Mouse (Mus musculus) stomach, embryonic 14.5 days (tissue): ENCODE measurements around the gene Prrc2b. TPM values are rescaled to one million over a fixed set of nuclear protein-coding genes. Genes with fewer than 3 reads are reported as not detected.

Experiments
- ATAC-seq: fragments of 200-750 bp; cut with Nextera tagmentation; 2 replicates; pipeline ENCODE4 v1.8.0; 2017; ENCODE audit warnings: low read depth, moderate TSS enrichment; ENCODE audit not compliant: insufficient number of reproducible peaks, insufficient read depth, low FRiP score
- H3K27ac ChIP-seq: fragments of 300-500 bp; sonication (generic); 2 replicates; pipeline ENCODE4 v1.5.1; 2014; ENCODE audit warnings: mild to moderate bottlenecking, low read length, moderate library complexity, mixed read lengths
- H3K27me3 ChIP-seq: fragments of 300-500 bp; sonication (generic); 2 replicates; pipeline ENCODE4 v1.6.1; 2014; ENCODE audit warnings: low read length, control low read depth, mixed read lengths; ENCODE audit not compliant: control insufficient read depth, insufficient read depth
- H3K36me3 ChIP-seq: fragments of 300-500 bp; sonication (generic); 2 replicates; pipeline ENCODE4 v1.6.1; 2014; ENCODE audit warnings: mild to moderate bottlenecking, control low read depth, low read length, moderate library complexity, mixed read lengths; ENCODE audit not compliant: control insufficient read depth, insufficient read depth
- H3K4me1 ChIP-seq: fragments of 300-500 bp; sonication (generic); 2 replicates; pipeline ENCODE4 v1.6.1; 2014; ENCODE audit warnings: low read length, control low read depth, mixed read lengths; ENCODE audit not compliant: control insufficient read depth, insufficient read depth
- H3K4me2 ChIP-seq: fragments of 300-500 bp; sonication (generic); replicated peaks from 2 replicates; pipeline ENCODE4 v1.6.1; 2014; ENCODE audit warnings: low read depth, low read length, control low read depth
- H3K4me3 ChIP-seq: fragments of 300-500 bp; sonication (generic); 2 replicates; pipeline ENCODE4 v1.5.1; 2014; ENCODE audit warnings: low read depth, low read length, control low read depth
- H3K9ac ChIP-seq: fragments of 300-500 bp; sonication (generic); replicated peaks from 2 replicates; pipeline ENCODE4 v1.6.1; 2014; ENCODE audit warnings: low read depth, mild to moderate bottlenecking, control low read depth, low read length, moderate library complexity, mixed read lengths
- H3K9me3 ChIP-seq: fragments of 300-500 bp; sonication (generic); 2 replicates; pipeline ENCODE4 v1.6.1; 2016; ENCODE audit warnings: low read depth, low read length, control low read depth; ENCODE audit not compliant: control insufficient read depth
- WGBS: fragments of 180-500 bp; shearing (Covaris S2); extraction: QIAGEN DNeasy Blood & Tissue Kit; methylation state at CpG from one replicate; pipeline ENCODE4 v1.1.7; 2014; 5-methylcytosine and 5-hydroxymethylcytosine counted together
- polyA plus RNA-seq: library from polyadenylated mRNA; unstranded; fragments of >200 nt; fragmentation: Nextera tagmentation; extraction: Ambion mirVana; gene quantifications from 2 replicates; pipeline ENCODE4 v1.2.1, GENCODE M21; 2014

The Prrc2b gene
- polyA plus RNA-seq, 1 experiment from 2014 or later = 59.8 TPM

DNA sequence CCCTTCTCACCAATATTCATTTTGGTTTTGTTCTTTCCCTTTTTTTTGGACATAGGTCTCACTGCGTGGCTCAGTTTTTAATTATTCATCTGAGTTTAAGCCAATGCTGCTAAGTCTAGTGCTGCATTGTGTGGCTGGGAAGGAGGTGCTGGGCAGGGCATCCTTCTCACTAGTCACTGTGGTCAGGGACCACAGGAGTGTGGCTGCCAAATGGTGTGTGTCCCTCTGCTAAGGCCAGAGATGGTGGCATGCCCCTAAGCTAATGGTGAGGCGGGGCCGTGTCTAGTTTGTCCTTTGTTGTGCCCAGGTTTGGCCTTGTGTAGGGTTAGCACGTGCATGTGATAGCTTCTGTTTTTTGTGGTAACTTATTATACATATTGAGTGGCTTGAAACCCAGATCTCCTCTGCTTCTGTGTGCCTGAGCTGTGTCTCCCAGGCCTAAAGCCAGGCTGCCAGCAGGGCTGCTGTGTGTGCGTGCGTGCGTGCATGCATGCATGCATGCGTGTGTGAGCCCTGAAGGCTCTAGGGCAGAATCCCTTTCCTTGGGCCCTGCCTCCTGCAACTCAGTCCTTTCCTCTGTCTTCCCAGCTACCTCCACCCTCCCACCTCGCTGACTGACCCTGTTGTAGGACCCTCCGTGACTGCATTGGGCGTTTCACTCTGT, 26.6 kb downstream of the Prrc2b start:
- no peaks in the 10 kb centered on the region; the same call in 1 of the 2 replicates for H3K36me3 ChIP-seq
- no peaks in the 10 kb centered on the region for H3K27me3 ChIP-seq
- WGBS = 81% methylated on average over 11 of the region's 11 CpGs
- H3K27ac ChIP-seq = no peak overlapping the region
- no peak overlapping the region for H3K9ac ChIP-seq
- no peak overlapping the region for H3K4me3 ChIP-seq
- no peaks in the 10 kb centered on the region for H3K9me3 ChIP-seq
- H3K4me1 ChIP-seq = peaks cover 64% of the 10 kb centered on the region
- ATAC-seq = no peak
- H3K4me2 ChIP-seq = no peak overlapping the region

DNA sequence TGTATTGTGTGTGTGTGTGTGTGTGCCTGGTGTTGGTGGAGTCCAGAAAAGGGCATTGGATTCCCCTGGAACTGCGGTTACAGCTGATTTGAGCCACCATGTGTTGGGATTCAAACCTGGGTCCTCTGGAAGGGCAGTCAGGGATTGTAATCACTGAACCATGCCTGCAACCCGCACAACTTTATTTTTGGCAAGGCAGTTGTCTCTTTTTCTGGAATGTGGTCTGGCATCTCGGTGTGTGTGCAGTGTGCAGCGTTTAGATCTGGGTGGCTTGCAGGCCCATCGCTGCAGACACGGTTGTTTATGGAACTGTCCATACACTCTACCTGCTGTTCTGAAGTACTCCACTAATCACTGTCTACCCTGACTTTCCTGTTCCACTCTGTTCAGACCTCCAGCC, 28.5 kb downstream of the Prrc2b start:
- Histone ChIP-seq H3K9me3 (no peaks in the 10 kb centered on the region), H3K9ac (no peak overlapping the region), H3K27me3 (no peaks in the 10 kb centered on the region), H3K4me1 (peaks cover 55% of the 10 kb centered on the region), H3K4me3 (no peak overlapping the region), H3K27ac (no peak overlapping the region; the same call in 1 of the 2 replicates), H3K36me3 (peaks cover 14% of the 10 kb centered on the region), H3K4me2 (no peak overlapping the region)
- 36% methylated on average over 6 of the region's 6 CpGs for WGBS
- ATAC-seq = no peak

DNA sequence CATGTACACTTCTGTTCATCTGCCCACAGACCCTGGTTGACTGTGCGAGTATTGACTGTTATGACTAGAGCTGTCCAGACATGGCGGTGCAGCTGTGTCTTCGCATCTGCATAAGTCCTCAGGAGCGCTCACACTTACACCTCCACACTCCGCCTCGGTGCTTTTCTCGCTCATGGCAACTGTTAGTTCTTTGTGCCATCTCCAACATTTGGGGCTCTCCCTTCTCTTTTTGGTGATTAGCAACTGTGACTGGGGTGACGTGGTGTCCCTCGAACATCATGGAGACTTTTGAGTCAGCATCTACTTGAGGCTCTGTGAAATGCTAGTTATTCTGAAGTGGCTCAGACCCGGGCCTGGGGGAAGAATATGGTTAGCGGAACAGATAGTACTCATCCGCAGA, 29.2 kb downstream of the Prrc2b start:
- 87% methylated on average over 12 of the region's 12 CpGs for WGBS
- H3K27ac ChIP-seq = no peak overlapping the region
- H3K9ac ChIP-seq = no peak overlapping the region
- no peaks in the 10 kb centered on the region for H3K9me3 ChIP-seq
- H3K4me1 ChIP-seq = peaks cover 48% of the 10 kb centered on the region
- H3K27me3 ChIP-seq = no peaks in the 10 kb centered on the region
- no peak for ATAC-seq
- peaks cover 15% of the 10 kb centered on the region for H3K36me3 ChIP-seq
- no peak overlapping the region for H3K4me3 ChIP-seq
- no peak overlapping the region for H3K4me2 ChIP-seq

DNA sequence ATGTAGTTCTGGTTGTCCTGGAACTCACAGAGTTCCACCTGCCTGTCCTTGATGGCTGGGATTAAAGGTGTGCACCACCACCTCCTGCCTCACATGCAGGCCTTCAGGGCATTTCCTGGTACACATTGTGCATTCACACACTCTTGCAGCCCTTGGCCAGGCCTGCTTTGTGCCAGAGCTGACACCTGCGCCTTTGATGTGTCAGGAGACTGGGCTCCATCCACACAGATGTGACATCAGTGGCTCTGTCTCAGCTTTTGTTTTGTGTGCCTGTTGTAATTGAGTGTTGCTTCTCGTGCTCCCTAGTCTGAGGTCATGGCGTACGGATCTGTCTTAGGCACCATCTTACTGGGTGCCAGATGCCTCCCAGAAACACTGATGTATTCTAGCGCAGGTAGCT, 30.5 kb downstream of the Prrc2b start:
- no peak for ATAC-seq
- Histone ChIP-seq H3K9me3 (no peaks in the 10 kb centered on the region), H3K9ac (no peak overlapping the region), H3K27me3 (no peaks in the 10 kb centered on the region), H3K36me3 (peaks cover 25% of the 10 kb centered on the region), H3K4me3 (no peak overlapping the region), H3K27ac (no peak overlapping the region), H3K4me1 (peaks cover 42% of the 10 kb centered on the region; the same call in 1 of the 2 replicates), H3K4me2 (no peak overlapping the region)
- WGBS = 77% methylated on average over 5 of the region's 5 CpGs

DNA sequence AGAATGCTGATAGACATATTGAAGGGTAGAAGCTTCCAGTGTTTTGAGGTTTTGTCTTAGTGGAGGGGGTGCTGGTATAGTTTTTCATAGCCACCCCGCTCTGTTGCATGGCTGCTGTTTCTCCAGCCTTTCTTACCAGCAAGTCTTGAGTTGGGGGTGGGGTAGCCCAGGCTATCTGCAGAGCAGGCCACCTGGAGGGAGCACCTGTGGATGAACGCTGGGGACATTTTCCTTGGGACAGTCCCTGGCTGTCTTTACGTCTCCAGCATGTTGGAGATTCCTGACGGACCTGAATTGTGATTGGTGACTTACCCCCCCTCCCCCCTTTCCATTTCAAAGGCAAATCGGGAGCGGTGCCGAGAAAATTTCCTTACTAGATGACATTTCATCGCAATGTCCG, 31.2 kb downstream of the Prrc2b start:
- no peaks in the 10 kb centered on the region for H3K9me3 ChIP-seq
- 72% methylated on average over 9 of the region's 9 CpGs for WGBS
- H3K9ac ChIP-seq = no peak overlapping the region
- peaks cover 32% of the 10 kb centered on the region for H3K36me3 ChIP-seq
- peaks cover 37% of the 10 kb centered on the region; the same call in 1 of the 2 replicates for H3K4me1 ChIP-seq
- H3K4me2 ChIP-seq = no peak overlapping the region
- no peak for ATAC-seq
- H3K27ac ChIP-seq = peak overlapping the region; percentile 67; the same call in 1 of the 2 replicates
- H3K27me3 ChIP-seq = no peaks in the 10 kb centered on the region
- H3K4me3 ChIP-seq = no peak overlapping the region

DNA sequence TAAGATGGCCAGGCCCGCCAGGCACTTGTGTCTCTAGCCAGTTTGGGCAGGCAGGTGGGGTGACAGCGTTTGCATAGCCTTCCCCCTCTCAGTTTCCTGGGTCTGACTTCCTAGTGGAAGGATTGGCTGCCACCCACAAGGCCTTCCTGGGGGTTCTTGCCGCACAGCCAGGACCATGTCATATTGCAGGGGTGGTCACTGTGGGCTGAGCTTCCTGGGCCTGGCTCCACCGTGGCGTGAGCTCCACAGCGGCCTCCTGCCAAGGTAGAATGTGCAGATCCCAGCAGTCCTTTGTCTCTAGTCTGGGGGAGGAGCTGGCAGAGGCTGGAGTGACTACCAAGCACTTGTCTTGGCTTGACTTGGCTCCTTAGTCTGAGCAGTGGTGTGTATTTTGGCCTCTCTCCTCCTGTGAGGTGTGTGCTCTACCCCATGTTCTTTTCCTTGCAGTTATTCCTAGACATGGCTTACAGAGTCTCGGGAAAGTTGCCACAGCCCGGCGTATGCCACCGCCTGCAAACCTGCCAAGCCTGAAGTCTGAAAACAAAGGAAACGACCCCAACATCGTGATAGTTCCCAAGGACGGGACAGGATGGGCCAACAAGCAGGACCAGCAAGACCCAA, 31.9 kb downstream of the Prrc2b start:
- H3K4me3 ChIP-seq = no peak overlapping the region
- H3K9ac ChIP-seq = no peak overlapping the region
- H3K27ac ChIP-seq = peak overlapping the region; percentile 67; the same call in 1 of the 2 replicates
- H3K27me3 ChIP-seq = no peaks in the 10 kb centered on the region
- WGBS = 67% methylated on average over 13 of the region's 13 CpGs
- H3K4me1 ChIP-seq = peaks cover 31% of the 10 kb centered on the region; the same call in 1 of the 2 replicates
- no peak overlapping the region for H3K4me2 ChIP-seq
- H3K9me3 ChIP-seq = no peaks in the 10 kb centered on the region
- peaks cover 38% of the 10 kb centered on the region for H3K36me3 ChIP-seq
- peak; percentile 30; the same call in 1 of the 2 replicates for ATAC-seq

DNA sequence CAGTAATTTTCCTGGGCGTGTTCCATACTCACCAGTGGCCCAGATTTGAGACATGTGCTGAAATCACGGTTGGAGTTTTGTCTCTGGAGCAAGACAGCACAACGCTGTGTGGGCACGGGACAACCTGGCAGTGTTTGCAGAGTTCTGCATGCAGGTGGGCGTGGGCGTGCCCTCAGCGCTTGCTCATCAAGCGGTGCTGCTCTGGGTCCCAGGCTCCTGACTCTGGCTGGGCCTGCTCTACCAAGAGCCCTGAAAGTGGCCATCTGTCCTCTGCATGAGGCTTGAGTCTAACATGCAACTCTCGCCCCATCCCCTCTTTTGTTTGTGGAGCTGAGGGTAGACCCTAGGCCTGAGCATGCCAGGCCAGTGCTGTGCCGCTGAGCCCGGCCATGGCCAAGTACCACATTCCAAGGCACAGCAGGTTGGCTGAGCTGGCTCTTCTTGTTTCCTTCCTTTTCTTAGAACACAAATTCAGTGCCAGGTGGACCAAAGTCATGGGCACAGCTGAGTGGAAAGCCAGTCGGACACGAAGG, 36.2 kb downstream of the Prrc2b start:
- no peaks in the 10 kb centered on the region for H3K27me3 ChIP-seq
- no peak overlapping the region for H3K27ac ChIP-seq
- H3K9ac ChIP-seq = no peak overlapping the region
- H3K36me3 ChIP-seq = peaks cover 65% of the 10 kb centered on the region
- H3K4me3 ChIP-seq = no peak overlapping the region
- H3K9me3 ChIP-seq = no peaks in the 10 kb centered on the region
- H3K4me1 ChIP-seq = peaks cover 6% of the 10 kb centered on the region; the same call in 1 of the 2 replicates
- H3K4me2 ChIP-seq = no peak overlapping the region
- WGBS = 88% methylated on average over 13 of the region's 13 CpGs
- no peak for ATAC-seq

DNA sequence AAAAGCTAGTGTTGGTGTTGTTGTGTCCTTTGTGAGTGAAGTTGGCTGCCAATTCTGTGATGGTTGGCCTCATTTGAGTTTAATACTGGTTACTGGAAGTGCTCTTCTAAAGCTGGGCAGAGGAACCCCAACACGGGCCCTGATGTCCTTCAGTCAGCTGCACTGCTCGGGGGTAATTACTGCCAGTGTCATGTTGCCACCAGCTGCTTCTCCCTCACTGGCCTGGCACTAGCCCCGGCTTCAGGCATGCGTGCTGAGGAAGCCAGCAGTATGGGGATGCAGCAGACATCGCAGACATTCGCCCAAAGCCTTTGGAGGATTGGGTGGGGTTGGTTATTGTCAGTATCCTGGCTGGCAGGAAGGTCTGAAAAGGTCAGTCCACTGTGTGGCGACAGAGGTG, 36.8 kb downstream of the Prrc2b start:
- no peak overlapping the region for H3K9ac ChIP-seq
- H3K36me3 ChIP-seq = peaks cover 69% of the 10 kb centered on the region
- H3K4me2 ChIP-seq = no peak overlapping the region
- H3K27ac ChIP-seq = no peak overlapping the region
- no peaks in the 10 kb centered on the region for H3K9me3 ChIP-seq
- peaks cover 2% of the 10 kb centered on the region; the same call in 1 of the 2 replicates for H3K4me1 ChIP-seq
- H3K27me3 ChIP-seq = no peaks in the 10 kb centered on the region
- ATAC-seq = no peak
- WGBS = 91% methylated on average over 7 of the region's 7 CpGs
- H3K4me3 ChIP-seq = no peak overlapping the region
